Mouse (Mus musculus) frontal cortex, postnatal 36 days (tissue): ENCODE measurements around the gene Plcl2.
"Not testable (repeated sequence)": the region's sequence is repeated elsewhere in the genome, so short reads cannot be mapped to it uniquely, and the experiment has no call there.

ENCODE experiments used
- DNase-seq, 2 experiments: peaks; one replicate each; pipeline ENCODE4 v3.0.0; 2022; ENCODE audit warnings: low spot score in 2 of 2

Gene Plcl2

DNA sequence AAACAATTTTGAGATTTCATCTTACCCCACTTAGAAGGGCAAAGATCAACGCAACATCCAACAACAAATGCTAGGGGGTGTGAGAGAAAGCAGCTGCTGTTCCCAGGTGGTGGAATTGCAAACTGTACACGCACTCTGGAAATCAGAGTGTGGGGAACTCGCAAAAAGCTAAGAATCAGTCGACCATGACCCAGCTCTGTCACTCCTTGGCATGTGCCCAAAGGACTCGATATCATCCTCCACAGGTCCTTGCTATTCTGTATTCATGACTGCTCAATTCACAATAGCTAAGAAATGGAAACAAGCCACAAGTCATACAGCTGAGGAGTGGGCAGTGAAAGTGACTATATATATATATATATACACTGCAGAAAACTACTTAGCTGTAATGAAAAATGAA lies 162.2 kb downstream of the Plcl2 start:
- DNase-seq = no peak

DNA sequence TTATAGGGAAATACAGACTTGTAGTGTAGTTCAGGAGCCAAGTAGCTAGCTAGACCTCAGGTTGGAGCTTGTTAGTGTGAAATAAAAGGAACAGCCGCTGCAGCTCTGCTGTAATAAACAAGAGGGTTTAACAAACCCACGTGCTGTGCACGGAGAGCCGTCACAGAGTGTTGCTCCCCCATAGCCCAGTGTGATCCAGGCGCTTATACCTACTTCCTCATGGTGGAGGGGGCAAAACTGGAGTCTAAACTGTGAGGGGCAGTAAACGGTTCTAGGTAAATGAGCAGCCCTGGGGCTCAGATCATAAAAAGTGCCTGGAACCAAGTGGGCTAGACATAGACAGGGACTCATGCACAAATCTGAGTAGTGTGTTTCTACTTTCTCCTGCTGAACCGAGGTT lies 165.4 kb downstream of the Plcl2 start:
- DNase-seq = no peak

DNA sequence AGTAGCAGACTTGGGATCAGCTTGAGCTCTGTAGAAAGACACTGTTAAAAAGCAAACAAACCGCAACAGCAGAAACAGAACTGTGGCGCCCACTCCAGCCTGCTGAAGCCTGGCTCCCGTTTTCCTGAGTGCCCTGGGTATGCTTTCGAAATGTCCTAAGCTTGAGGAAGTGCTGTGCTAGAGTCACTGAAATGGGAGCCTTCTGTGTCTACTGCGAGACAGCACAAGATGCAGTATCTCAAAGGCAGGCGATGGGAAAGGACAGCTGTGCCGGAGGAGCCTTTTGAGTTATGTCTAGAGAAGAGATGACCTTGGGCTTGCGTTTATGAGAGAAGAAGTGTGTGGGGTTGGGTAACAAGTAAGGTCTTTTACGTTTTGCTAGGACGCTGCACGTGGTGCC lies 166.0 kb downstream of the Plcl2 start:
- DNase-seq = no peak

DNA sequence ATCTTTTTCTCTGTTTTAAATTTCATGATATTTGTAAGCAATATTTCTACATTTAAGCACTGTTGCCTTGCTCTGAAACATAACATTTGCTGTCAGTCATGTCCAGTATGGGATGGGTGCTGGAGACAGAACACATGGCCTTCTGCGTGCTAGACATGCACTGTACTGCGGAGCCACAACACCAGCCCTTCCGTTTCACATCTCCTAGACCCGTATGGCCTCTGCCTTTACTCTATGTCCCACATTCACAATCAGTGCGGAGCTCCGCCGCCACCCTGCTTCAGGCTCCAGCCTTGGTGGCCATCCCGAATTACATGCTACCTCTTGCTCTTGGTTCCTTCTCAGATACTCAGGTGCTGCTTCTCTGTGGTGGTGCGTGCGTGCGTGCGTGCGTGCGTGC lies 168.1 kb downstream of the Plcl2 start:
- no peak for DNase-seq

- no peak for DNase-seq
Measured at GRCm38 (mm10) chr17:50677978-50678712, 168.9 kb downstream of the Plcl2 start.

- no peak for DNase-seq
Measured at GRCm38 (mm10) chr17:50678748-50679147, 169.5 kb downstream of the Plcl2 start.

DNA sequence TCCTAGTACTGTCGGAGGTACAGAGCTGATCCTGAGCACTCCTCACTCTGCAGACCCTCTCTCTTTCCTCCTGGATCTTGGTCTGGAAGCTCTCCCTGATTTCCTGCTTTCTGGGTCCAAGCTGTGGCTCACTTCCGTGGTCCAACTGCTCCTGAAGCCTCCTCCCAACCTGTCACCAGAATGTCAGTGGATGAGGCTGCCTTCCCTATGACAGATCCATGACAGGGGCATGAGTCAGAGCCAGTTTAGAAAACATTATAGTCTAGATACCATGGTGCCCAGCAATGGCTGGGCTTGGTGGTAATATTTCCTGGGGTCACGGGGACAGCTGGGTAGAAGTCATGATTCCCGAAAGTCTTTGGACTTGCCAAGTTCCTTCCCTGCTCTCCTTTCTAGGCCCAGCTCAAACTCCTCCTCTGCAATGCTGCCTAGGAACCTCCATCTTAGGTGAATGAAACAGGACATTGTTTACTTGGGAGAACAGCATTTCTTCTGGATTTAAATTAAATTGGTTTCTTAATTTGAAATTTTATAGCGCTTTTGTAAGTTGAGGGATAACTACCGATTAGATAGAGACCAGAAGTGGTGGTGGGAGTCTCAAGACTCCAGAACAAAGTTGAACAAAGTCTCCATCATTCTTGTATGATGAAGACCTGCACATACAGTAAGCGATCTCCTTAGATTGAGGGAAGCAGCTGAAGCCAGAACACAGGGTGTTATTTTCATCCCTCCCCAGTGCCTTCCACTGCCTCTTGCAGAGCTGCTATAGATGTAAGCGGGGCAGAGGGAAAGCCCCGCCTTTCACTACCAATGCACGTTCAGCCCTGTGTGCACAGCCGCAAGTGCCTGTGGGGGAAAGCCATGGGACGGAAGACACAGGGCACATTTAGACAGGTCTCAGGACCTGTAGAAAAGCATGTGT lies 170.7 kb downstream of the Plcl2 start:
- no peak for DNase-seq

- DNase-seq = no peak
Measured at GRCm38 (mm10) chr17:50682696-50683095, 173.5 kb downstream of the Plcl2 start.

GRCm38 (mm10) chr17:50684960-50685645 lies 175.9 kb downstream of the Plcl2 start:
- no peak for DNase-seq

GRCm38 (mm10) chr17:50687670-50688069 lies 178.5 kb downstream of the Plcl2 start:
- DNase-seq = no peak

GRCm38 (mm10) chr17:50688135-50688534 lies 178.9 kb downstream of the Plcl2 start:
- no peak for DNase-seq

- DNase-seq = not testable (repeated sequence)
Measured at GRCm38 (mm10) chr17:50698410-50698809, 189.2 kb downstream of the Plcl2 start.

GRCm38 (mm10) chr17:50710497-50711222 lies 201.5 kb downstream of the Plcl2 start:
- DNase-seq = no peak

- no peak for DNase-seq
Measured at GRCm38 (mm10) chr17:50717586-50717985, 208.4 kb downstream of the Plcl2 start.

GRCm38 (mm10) chr17:50724376-50724775 lies 215.2 kb downstream of the Plcl2 start:
- no peak for DNase-seq

GRCm38 (mm10) chr17:50726265-50726664 lies 217.1 kb downstream of the Plcl2 start:
- no peak for DNase-seq

DNA sequence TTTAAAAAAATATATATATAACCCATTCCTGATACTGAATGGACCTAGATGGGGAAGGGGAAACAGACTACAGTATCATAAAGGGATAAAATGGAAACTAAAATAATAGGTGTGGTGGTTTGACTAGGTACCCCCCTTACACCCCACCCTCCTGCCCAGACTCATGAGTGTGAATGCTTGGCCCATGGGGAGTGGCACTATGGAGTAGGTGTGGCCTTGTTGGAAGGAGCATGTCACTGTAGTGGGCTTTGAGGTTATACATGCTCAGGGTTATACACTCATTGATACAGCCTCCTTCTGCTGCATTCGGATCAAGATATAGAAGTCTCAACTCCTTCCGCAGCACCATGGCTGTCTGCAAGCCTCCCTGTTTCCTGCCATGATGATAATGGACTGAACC lies 219.8 kb downstream of the Plcl2 start:
- no peak for DNase-seq

DNA sequence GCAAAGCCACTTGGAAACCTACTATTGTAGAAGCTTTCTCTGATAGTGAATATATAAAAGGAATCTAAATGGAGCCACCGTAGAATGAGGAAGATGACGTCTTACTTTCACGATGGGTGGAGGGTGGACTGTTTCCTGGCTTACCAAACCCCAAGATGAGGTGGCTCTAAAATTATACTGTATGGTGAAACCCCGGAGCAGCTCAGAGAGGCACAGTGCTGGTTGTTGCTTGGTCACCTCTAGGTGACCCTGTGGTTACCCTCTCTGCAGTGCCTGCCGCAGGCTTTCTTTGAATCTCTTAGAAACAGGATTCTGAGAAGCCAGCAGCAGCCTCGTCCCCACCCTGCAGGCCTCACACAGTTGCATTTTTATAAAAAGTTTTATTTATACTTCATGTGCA lies 220.4 kb downstream of the Plcl2 start:
- no peak for DNase-seq

DNA sequence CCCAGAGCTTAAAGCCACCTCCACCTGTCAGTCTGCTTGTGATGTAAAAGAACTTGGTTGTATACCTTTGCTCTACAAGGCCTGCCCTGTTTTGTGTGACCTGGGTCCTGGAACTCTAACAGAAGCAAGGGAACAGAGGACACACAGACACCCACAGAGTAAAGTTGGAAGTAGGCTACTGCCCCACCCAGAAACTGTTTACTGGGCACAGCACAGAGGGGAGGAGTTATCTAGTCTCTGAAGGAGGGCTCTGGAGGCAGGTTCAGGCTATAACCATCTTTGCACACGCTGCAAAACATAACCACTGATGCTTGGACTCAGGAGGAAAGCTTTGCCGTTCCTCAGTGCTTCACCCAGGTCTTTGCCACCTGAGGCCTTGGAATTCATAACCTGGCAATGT lies 221.7 kb downstream of the Plcl2 start:
- DNase-seq = no peak

DNA sequence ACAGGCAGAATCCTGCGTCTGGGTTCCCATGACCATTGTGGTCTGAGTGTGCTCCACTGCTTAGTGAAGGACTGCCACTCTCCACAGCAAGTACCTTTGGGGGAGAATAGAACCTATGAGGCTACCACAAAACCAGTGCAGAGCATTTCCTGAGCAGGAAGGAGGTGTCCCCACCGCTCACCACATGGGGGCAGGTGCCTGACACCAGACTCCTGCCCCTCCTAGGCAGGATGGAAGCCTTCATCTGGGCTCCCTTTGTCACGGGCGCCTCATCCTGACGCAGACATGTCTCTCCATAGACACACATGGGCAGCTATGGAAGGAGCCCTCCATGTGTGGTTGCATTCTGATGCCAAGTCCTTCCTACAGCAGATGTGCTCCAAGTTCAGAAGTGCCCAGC lies 222.7 kb downstream of the Plcl2 start:
- no peak for DNase-seq

DNA sequence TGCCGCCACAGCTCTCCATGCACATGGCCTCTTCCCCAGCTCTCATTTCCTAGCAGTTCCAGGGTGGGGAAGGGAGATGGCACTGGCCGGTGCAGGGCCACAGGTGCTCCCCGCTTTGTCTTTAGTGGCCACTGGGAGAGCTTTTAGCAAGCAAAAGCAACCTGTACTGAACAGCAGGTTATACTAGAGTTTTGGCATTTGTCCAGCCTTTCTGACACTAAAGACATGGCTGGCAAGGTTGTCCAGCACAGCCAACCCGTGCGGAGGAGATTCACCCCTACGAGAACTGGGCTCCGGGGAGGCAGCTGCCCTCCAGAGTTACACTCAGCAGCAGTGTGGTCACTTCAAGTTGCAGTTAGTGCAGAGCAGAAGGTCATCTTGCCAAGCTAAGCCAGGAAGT lies 224.2 kb downstream of the Plcl2 start:
- DNase-seq = no peak

DNA sequence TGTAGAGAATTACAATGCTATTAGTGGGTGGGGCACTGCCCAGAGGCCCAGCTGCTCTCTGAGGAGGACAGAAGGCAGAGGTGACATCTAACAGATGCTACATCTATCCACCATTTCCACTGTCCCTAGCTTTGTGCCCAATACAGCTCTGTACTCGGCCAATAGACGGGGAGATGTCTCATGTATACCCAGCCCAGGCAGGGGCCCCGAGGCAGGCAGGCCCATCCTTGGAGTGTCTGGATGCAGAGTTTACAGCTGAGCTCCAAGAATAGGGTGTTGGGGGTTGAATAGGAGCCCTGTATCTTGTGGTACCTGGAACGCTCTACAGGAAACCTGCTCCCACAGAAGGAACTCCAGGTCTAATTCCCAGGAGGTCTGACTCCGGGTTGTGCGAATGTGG lies 225.6 kb downstream of the Plcl2 start:
- no peak for DNase-seq
